Mouse (Mus musculus) MEL (cell line): Measurements from ENCODE around the gene Eif2a.
A peak's percentile ranks its signal among the peaks of the same experiment; 100 is the strongest.

Experiments
- BHLHE40 ChIP-seq: IDR thresholded peaks from 2 replicates; pipeline ENCODE4 v1.6.1; 2012; ENCODE audit warnings: low read depth, mild to moderate bottlenecking, inconsistent platforms, low read length, improper control_type of control experiment, borderline replicate concordance
- CTCF ChIP-seq, 3 experiments: IDR thresholded peaks in 2 of 3; conservative IDR thresholded peaks in 1 of 3; 2 replicates each; pipeline ENCODE4 v1.5.1; 2011 to 2012; ENCODE audit warnings: low read length in 3 of 3, low read depth in 2 of 3, mild to moderate bottlenecking in 2 of 3, improper control_type of control experiment in 1 of 3, inconsistent platforms in 1 of 3, mixed read lengths in 1 of 3, moderate library complexity in 1 of 3; ENCODE audit not compliant: control insufficient read depth in 1 of 3, insufficient read depth in 1 of 3, poor library complexity in 1 of 3, severe bottlenecking in 1 of 3
- E2F4 ChIP-seq: IDR thresholded peaks from 2 replicates; pipeline ENCODE4 v1.6.1; 2011; ENCODE audit warnings: low read depth, low read length, improper control_type of control experiment, borderline replicate concordance
- GATA1 ChIP-seq: IDR thresholded peaks from 2 replicates; pipeline ENCODE4 v1.6.1; 2011; ENCODE audit warnings: low read depth, low read length, improper control_type of control experiment
- JUND ChIP-seq: IDR thresholded peaks from 2 replicates; pipeline ENCODE4 v1.6.1; 2011; ENCODE audit warnings: low read depth, mild to moderate bottlenecking, improper control_type of control experiment, low read length
- KAT2A ChIP-seq: conservative IDR thresholded peaks from 2 replicates; pipeline ENCODE4 v1.6.1; 2012; ENCODE audit warnings: low read depth, low read length, improper control_type of control experiment, inconsistent platforms
- MAFK ChIP-seq: IDR thresholded peaks from 2 replicates; pipeline ENCODE4 v1.6.1; 2011; ENCODE audit warnings: low read depth, mild to moderate bottlenecking, low read length, improper control_type of control experiment, borderline replicate concordance
- MAZ ChIP-seq: IDR thresholded peaks from 2 replicates; pipeline ENCODE4 v1.6.1; 2012; ENCODE audit warnings: low read depth, mild to moderate bottlenecking, inconsistent platforms, low read length, improper control_type of control experiment
- NELFE ChIP-seq: IDR thresholded peaks from 2 replicates; pipeline ENCODE4 v1.6.1; 2011; ENCODE audit warnings: low read depth, low read length, improper control_type of control experiment
- POLR2A ChIP-seq, 2 experiments: IDR thresholded peaks; 2 replicates each; pipeline ENCODE4 v1.6.1; 2011 to 2012; ENCODE audit warnings: low read length in 2 of 2, mild to moderate bottlenecking in 2 of 2, control low read depth in 1 of 2, improper control_type of control experiment in 1 of 2, low read depth in 1 of 2, moderate library complexity in 1 of 2; ENCODE audit not compliant: control insufficient read depth in 1 of 2, insufficient read depth in 1 of 2, poor library complexity in 1 of 2
- POLR2AphosphoS2 ChIP-seq: IDR thresholded peaks from 2 replicates; pipeline ENCODE4 v1.6.1; 2011; ENCODE audit warnings: low read length, improper control_type of control experiment
- TAL1 ChIP-seq: IDR thresholded peaks from 2 replicates; pipeline ENCODE4 v1.6.1; 2012; ENCODE audit warnings: mild to moderate bottlenecking, inconsistent platforms, low read length, moderate library complexity, mixed read lengths
- TCF12 ChIP-seq: IDR thresholded peaks from 2 replicates; pipeline ENCODE4 v1.6.1; 2014; ENCODE audit warnings: low read depth, mild to moderate bottlenecking, inconsistent platforms, low read length, improper control_type of control experiment, moderate library complexity
- ZKSCAN1 ChIP-seq: IDR thresholded peaks from 2 replicates; pipeline ENCODE4 v1.6.1; 2012; ENCODE audit warnings: low read depth, mild to moderate bottlenecking, inconsistent platforms, low read length, improper control_type of control experiment, moderate library complexity

DNA sequence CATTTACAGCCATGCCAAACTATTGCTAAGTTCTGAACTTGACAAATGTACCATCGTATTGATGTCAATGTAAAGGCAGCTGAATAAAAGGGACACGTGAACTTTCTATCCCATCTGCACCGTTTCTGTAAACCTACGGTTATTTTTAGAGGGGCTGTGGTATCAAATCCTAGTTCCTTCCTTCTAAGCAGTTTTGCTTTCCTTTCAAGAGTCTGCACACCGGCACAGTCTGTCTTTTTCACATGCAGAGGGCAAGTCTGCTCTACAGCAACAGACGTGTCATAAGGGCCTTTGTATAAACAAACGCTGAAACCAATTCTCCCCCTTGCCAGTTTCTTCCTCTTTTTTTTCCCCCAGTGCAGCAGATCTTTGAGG lies 9.0 kb upstream of the Eif2a start:
- TF ChIP-seq POLR2A (IDR thresholded peaks at IDR 0.05; ENCODE audit: control insufficient read depth in 1 of 2, insufficient read depth in 1 of 2, low read depth in 1 of 2, low read length in 2 of 2, poor library complexity in 1 of 2) (no peak), MAFK (no peak), BHLHE40 (no peak), E2F4 (no peak), NELFE (no peak), GATA1 (no peak), TAL1 (no peak), MAZ (no peak), KAT2A (no peak), POLR2AphosphoS2 (no peak), TCF12 (0 out of 2 replicates have a peak, but pooled peaks have one; percentile 3), CTCF (IDR thresholded peaks at IDR 0.05 in 2 of 3, conservative IDR thresholded peaks at IDR 0.05 in 1 of 3; ENCODE audit: control insufficient read depth in 1 of 3, insufficient read depth in 1 of 3, low read depth in 2 of 3, low read length in 3 of 3, poor library complexity in 1 of 3, severe bottlenecking in 1 of 3) (no peak), JUND (peak; percentile 53; the same call in 1 of the 2 replicates), ZKSCAN1 (no peak)
